Comparison of ENCODE assay signal across 8 mouse cellular contexts in the genomic region with DNA sequence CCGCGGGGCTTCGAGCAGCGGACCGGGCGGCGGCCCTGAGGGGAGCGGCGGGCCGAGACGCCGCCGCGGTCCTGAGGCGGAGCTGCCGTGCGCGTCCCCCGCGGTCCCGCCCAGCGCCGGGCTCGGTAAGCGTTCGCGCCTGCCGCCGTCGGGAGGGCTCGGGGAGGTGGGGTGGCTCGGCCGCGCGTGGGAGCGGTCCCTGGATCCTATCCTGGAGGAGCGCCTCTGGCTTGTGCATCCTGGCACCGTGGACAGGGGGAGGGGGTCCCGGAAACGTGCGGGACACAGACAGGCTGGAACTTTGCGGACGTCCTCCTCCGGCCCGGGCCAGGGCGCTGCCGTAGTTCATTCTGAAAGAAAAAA. TPM values are rescaled to one million over a fixed set of nuclear protein-coding genes. Genes with fewer than 3 reads are reported as not detected.
DNase-seq lines count a peak whose midpoint lies in the region; ATAC-seq and TF ChIP-seq lines count a peak whose summit lies in the region.

No protein-coding gene starts in this region.

- peak; percentile 71 for ATAC-seq in CD4-positive, CD25-positive, alpha-beta regulatory T cell, adult 4 months
- ATAC-seq in liver, postnatal 0 days: peak; percentile 91
- ATAC-seq in neural tube, embryonic 15.5 days (ENCODE audit: low FRiP score): peak; percentile 88

- peaks cover 6% of the 10 kb centered on the region for H3K36me3 ChIP-seq in forebrain, embryonic 10.5 days (replicated peaks)
- no peaks in the 10 kb centered on the region for H3K36me3 ChIP-seq in liver, postnatal 0 days (replicated peaks; ENCODE audit: insufficient read depth, low read length)
- no peaks in the 10 kb centered on the region for H3K36me3 ChIP-seq in neural tube, embryonic 15.5 days

- H3K4me1 ChIP-seq in forebrain, embryonic 10.5 days: peaks cover 33% of the 10 kb centered on the region
- peaks cover 33% of the 10 kb centered on the region for H3K4me1 ChIP-seq in liver, postnatal 0 days (ENCODE audit: insufficient read depth)
- H3K4me1 ChIP-seq in neural tube, embryonic 15.5 days: peaks cover 41% of the 10 kb centered on the region

- peak; percentile 81 for DNase-seq in adrenal gland, postnatal 25 days
- DNase-seq in forebrain, embryonic 10.5 days (ENCODE audit: extremely low spot score, low spot score): no peak
- peak; percentile 79 to 84 for DNase-seq in heart, postnatal 14 days
- DNase-seq in kidney, postnatal 4 days: peak; percentile 77 to 86
- peak; percentile 85 for DNase-seq in liver, postnatal 0 days
- DNase-seq in thymus, postnatal 4 days: peak; percentile 82

- intact Hi-C loops in heart, postnatal 14 days (cut with DNase I): loop anchor here (5.0 kb wide), 1 partner anchor 42 kb away; no protein-coding TSS in a partner anchor

- 0 out of 2 replicates have a peak, but pooled peaks have one; percentile 2 for TF ChIP-seq CTCF in liver, postnatal 0 days (IDR thresholded peaks at IDR 0.05; ENCODE audit: low read depth)

- under 1% methylated on average over 41 of the region's 47 CpGs for WGBS in forebrain, embryonic 10.5 days
- WGBS in liver, postnatal 0 days (ENCODE audit: insufficient replicate concordance): 2% methylated on average over 32 of the region's 47 CpGs
- WGBS in neural tube, embryonic 15.5 days: under 1% methylated on average over 45 of the region's 47 CpGs

- peak overlapping the region; percentile 95 for H3K4me3 ChIP-seq in forebrain, embryonic 10.5 days
- peak overlapping the region; percentile 88 for H3K4me3 ChIP-seq in liver, postnatal 0 days (ENCODE audit: low read depth, low read length)
- H3K4me3 ChIP-seq in neural tube, embryonic 15.5 days (replicated peaks): peak overlapping the region; percentile 91

- H3K27me3 ChIP-seq in forebrain, embryonic 10.5 days (ENCODE audit: poor library complexity, severe bottlenecking): peaks cover 30% of the 10 kb centered on the region
- H3K27me3 ChIP-seq in liver, postnatal 0 days (ENCODE audit: insufficient read depth, low read length): no peaks in the 10 kb centered on the region
- H3K27me3 ChIP-seq in neural tube, embryonic 15.5 days (replicated peaks): no peaks in the 10 kb centered on the region

- peak overlapping the region; percentile 96 for H3K4me2 ChIP-seq in liver, postnatal 0 days (ENCODE audit: low read depth, low read length)
- H3K4me2 ChIP-seq in neural tube, embryonic 15.5 days: peak overlapping the region; percentile 83

- H3K27ac ChIP-seq in forebrain, embryonic 10.5 days: peak overlapping the region; percentile 94
- peak overlapping the region; percentile 84 for H3K27ac ChIP-seq in liver, postnatal 0 days (ENCODE audit: low read depth)
- peak overlapping the region; percentile 94 for H3K27ac ChIP-seq in neural tube, embryonic 15.5 days (replicated peaks)

- TF ChIP-seq EP300 in liver, postnatal 0 days (IDR thresholded peaks at IDR 0.05; ENCODE audit: low read depth): no peak

- peak overlapping the region; percentile 88 for H3K9ac ChIP-seq in liver, postnatal 0 days (replicated peaks)
- H3K9ac ChIP-seq in neural tube, embryonic 15.5 days (replicated peaks): peak overlapping the region; percentile 94

- no peaks in the 10 kb centered on the region for H3K9me3 ChIP-seq in forebrain, embryonic 10.5 days
- H3K9me3 ChIP-seq in liver, postnatal 0 days (ENCODE audit: low read length): no peaks in the 10 kb centered on the region
- H3K9me3 ChIP-seq in neural tube, embryonic 15.5 days (replicated peaks): no peaks in the 10 kb centered on the region

RNA-seq across cellular contexts. Expression of gene Ptpra, which starts 0.3 kb away (rescaled TPM):
- polyA plus RNA-seq in CD4-positive, CD25-positive, alpha-beta regulatory T cell, adult 4 months (2017; shearing (Covaris generic)): 10 to 100 TPM; 62.5 to 63.1 TPM
- 115 and 144 TPM in 2 replicates for total RNA-seq in adrenal gland, postnatal 25 days (2021)
- polyA plus RNA-seq in forebrain, embryonic 10.5 days (2016; fragmentation: Nextera tagmentation; extraction: Ambion mirVana): 89.1 and 90.6 TPM in 2 replicates
- total RNA-seq in heart, postnatal 14 days (2021): 10 to 100 TPM; 61.8 to 63.8 TPM
- 18.4 and 18.7 TPM in 2 replicates for polyA plus RNA-seq in liver, postnatal 0 days (2015; fragmentation: Nextera tagmentation; extraction: Ambion mirVana)
- 123 and 129 TPM in 2 replicates for polyA plus RNA-seq in neural tube, embryonic 15.5 days (2015; fragmentation: Nextera tagmentation; extraction: Ambion mirVana)

RNA-seq across cellular contexts. Expression of gene Pced1a, which starts 25.9 kb away (rescaled TPM):
- 10 to 100 TPM; 10.1 to 17.8 TPM for polyA plus RNA-seq in CD4-positive, CD25-positive, alpha-beta regulatory T cell, adult 4 months (2017; shearing (Covaris generic))
- 18.9 and 19.9 TPM in 2 replicates for total RNA-seq in adrenal gland, postnatal 25 days (2021)
- 11.8 and 12.4 TPM in 2 replicates for polyA plus RNA-seq in forebrain, embryonic 10.5 days (2016; fragmentation: Nextera tagmentation; extraction: Ambion mirVana)
- 1 to 10 TPM; 4.7 to 5.5 TPM for total RNA-seq in heart, postnatal 14 days (2021)
- polyA plus RNA-seq in liver, postnatal 0 days (2015; fragmentation: Nextera tagmentation; extraction: Ambion mirVana): 3.8 TPM in 2 replicates
- 14.3 and 16.0 TPM in 2 replicates for polyA plus RNA-seq in neural tube, embryonic 15.5 days (2015; fragmentation: Nextera tagmentation; extraction: Ambion mirVana)

RNA-seq across cellular contexts. Expression of gene Vps16, which starts 26.3 kb away (rescaled TPM):
- 100 to 1,000 TPM; 243 to 271 TPM for polyA plus RNA-seq in CD4-positive, CD25-positive, alpha-beta regulatory T cell, adult 4 months (2017; shearing (Covaris generic))
- 80.9 and 81.9 TPM in 2 replicates for total RNA-seq in adrenal gland, postnatal 25 days (2021)
- 110 and 122 TPM in 2 replicates for polyA plus RNA-seq in forebrain, embryonic 10.5 days (2016; fragmentation: Nextera tagmentation; extraction: Ambion mirVana)
- total RNA-seq in heart, postnatal 14 days (2021): 10 to 100 TPM; 25.1 to 29.4 TPM
- 19.4 and 22.8 TPM in 2 replicates for polyA plus RNA-seq in liver, postnatal 0 days (2015; fragmentation: Nextera tagmentation; extraction: Ambion mirVana)
- 102 TPM in 2 replicates for polyA plus RNA-seq in neural tube, embryonic 15.5 days (2015; fragmentation: Nextera tagmentation; extraction: Ambion mirVana)

RNA-seq across cellular contexts. Expression of gene Tmem239, which starts 44.1 kb away (rescaled TPM):
- polyA plus RNA-seq in CD4-positive, CD25-positive, alpha-beta regulatory T cell, adult 4 months (2017; shearing (Covaris generic)): not detected
- total RNA-seq in adrenal gland, postnatal 25 days (2021): not detected in 2 replicates
- not detected in 2 replicates for polyA plus RNA-seq in forebrain, embryonic 10.5 days (2016; fragmentation: Nextera tagmentation; extraction: Ambion mirVana)
- not detected for total RNA-seq in heart, postnatal 14 days (2021)
- not detected in 2 replicates for polyA plus RNA-seq in liver, postnatal 0 days (2015; fragmentation: Nextera tagmentation; extraction: Ambion mirVana)
- polyA plus RNA-seq in neural tube, embryonic 15.5 days (2015; fragmentation: Nextera tagmentation; extraction: Ambion mirVana): not detected in 2 replicates

RNA-seq across cellular contexts. Expression of gene 1700020A23Rik, which starts 45.4 kb away (rescaled TPM):
- not detected for polyA plus RNA-seq in CD4-positive, CD25-positive, alpha-beta regulatory T cell, adult 4 months (2017; shearing (Covaris generic))
- total RNA-seq in adrenal gland, postnatal 25 days (2021): not detected in 2 replicates
- 0.21 and 0.32 TPM in 2 replicates for polyA plus RNA-seq in forebrain, embryonic 10.5 days (2016; fragmentation: Nextera tagmentation; extraction: Ambion mirVana)
- total RNA-seq in heart, postnatal 14 days (2021): not detected
- polyA plus RNA-seq in liver, postnatal 0 days (2015; fragmentation: Nextera tagmentation; extraction: Ambion mirVana): not detected in 2 replicates
- polyA plus RNA-seq in neural tube, embryonic 15.5 days (2015; fragmentation: Nextera tagmentation; extraction: Ambion mirVana): 0.36 and 0.56 TPM in 2 replicates
